Mouse (Mus musculus) ES-Bruce4 (cell line): Measurements from ENCODE around the gene Aven.

ENCODE experiments used
- CTCF ChIP-seq: IDR thresholded peaks from one replicate; pipeline ENCODE4 v1.8.1; 2011; ENCODE audit warnings: low read depth, low read length
- EP300 ChIP-seq: IDR thresholded peaks from 2 replicates; pipeline ENCODE4 v1.6.1; 2011; ENCODE audit warnings: low read depth, low read length; ENCODE audit not compliant: insufficient read depth
- POLR2A ChIP-seq: IDR thresholded peaks from one replicate; pipeline ENCODE4 v1.8.1; 2011; ENCODE audit warnings: low read length; ENCODE audit not compliant: insufficient read depth

GRCm38 (mm10) chr2:112557453-112557852 is 64.7 kb downstream of the Aven start:
- TF ChIP-seq POLR2A (no peak), CTCF (no peak), EP300 (no peak)
